Mouse (Mus musculus) adrenal gland, adult (tissue): ENCODE measurements at regions not wholly inside any gene's neighbourhood (a gene's known extent, or its start where the extent isn't known, plus 50 kb on each side); places are given as distances from the start of the nearest gene placed in this dataset.

Experiments used
- DNase-seq, 2 experiments: peaks; one replicate each; pipeline ENCODE4 v3.0.0; 2022 to 2023; ENCODE audit warnings: low spot score in 1 of 2; ENCODE audit not compliant: inconsistent age in 2 of 2

GRCm38 (mm10) chr4:150726136-150726480 is 74.1 kb upstream of the Slc45a1 start:
- no peak for DNase-seq

DNA sequence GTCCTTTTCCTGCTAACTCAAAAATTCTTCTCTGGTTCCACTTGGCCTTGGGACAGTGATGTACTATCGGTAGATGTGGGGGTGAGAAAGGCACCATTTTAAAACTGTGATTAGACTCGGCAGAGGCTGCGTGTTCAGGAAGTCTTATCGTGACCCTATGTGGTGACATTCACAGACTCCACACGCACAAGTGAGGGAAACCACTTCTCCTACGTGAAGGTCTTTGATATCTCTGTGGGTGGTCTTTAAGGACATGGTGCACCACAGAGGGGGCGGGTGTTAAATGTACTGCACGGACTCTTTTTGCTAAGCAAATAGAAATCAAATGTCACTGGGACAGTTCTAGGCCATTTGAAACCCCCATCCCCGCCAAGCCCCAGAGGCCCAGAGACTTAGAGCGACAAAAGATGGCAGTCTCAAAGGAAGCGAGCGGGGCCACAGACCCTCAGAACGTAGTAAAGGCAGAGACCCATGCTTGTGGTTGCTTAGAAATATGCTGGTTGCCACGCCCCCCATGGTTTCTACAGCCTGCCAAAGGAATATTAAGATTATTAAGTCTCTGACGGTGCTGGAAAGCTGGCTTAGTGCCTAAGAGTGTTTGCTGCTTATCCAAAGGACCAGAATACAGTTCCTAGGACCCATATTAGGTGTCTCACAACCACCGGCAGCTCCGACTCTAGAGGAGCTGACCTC is 73.6 kb upstream of the Slc45a1 start:
- DNase-seq = no peak

DNA sequence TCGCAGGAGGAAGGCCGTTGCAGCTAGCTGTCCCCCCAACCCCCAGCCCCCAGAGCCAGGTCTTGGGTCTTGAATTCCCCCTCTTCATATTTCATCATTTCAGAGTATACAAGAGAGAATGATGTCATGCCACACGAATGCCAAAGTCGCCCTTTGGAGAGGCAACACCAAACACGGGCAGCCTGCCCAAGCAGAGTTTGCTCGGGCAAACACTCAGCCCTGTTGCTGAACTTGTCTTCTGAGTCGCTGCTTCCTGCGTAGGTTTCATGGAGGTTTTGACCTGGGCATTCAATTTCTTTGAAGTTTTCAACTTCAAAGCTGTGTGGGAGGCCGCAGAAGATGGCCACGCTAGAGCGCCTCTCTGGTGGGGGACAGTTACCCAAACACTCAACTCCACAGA is 72.8 kb upstream of the Slc45a1 start:
- peak; percentile 68 to 86 for DNase-seq

GRCm38 (mm10) chr4:150721619-150722283 is 69.8 kb upstream of the Slc45a1 start:
- DNase-seq = no peak

- DNase-seq = no peak
Measured at GRCm38 (mm10) chr4:150717866-150718265, 65.9 kb upstream of the Slc45a1 start.

- DNase-seq = no peak
Measured at GRCm38 (mm10) chr4:150715051-150715450, 63.1 kb upstream of the Slc45a1 start.

GRCm38 (mm10) chr4:150713291-150713690 is 61.3 kb upstream of the Slc45a1 start:
- DNase-seq = peak in 1 of 2 experiments; percentile 57

DNA sequence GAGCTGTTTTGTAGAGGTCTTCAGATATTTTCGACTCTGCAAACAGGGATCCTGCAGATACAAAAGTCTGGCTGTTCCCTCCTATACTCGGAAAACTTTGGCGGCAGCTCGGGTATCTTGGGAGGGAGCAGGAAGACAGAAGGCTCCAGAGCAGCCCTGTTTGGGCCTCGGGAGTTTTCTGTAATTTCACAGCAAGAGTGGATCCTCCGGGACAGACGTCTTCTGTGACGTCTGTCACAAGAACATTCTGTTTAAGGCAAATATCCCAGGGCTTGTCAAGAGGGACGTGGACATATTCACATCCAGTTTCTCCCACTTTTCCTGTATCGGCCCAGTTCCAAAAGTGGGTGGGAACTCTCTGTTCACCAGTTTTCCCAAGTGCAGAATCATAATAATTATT is 60.9 kb upstream of the Slc45a1 start:
- no peak for DNase-seq

DNA sequence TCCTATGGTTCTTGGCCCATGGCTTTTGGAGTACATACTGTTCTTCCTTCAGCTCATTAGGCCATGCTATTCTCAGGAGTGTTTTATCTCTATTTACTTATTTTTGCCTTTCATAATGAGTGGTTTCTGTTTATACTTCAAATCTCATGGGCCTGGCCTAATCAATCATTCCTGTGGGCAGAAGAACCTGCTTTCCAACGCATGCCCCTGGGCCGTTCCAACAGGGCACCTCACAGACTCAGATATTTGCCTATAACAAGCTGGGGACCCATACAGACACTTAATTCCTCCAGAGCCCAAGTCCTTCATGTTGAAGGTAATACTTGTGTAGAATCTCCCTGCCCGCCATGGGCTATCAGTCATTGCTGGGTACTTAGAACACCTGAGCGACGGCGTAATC is 59.7 kb upstream of the Slc45a1 start:
- no peak for DNase-seq

DNA sequence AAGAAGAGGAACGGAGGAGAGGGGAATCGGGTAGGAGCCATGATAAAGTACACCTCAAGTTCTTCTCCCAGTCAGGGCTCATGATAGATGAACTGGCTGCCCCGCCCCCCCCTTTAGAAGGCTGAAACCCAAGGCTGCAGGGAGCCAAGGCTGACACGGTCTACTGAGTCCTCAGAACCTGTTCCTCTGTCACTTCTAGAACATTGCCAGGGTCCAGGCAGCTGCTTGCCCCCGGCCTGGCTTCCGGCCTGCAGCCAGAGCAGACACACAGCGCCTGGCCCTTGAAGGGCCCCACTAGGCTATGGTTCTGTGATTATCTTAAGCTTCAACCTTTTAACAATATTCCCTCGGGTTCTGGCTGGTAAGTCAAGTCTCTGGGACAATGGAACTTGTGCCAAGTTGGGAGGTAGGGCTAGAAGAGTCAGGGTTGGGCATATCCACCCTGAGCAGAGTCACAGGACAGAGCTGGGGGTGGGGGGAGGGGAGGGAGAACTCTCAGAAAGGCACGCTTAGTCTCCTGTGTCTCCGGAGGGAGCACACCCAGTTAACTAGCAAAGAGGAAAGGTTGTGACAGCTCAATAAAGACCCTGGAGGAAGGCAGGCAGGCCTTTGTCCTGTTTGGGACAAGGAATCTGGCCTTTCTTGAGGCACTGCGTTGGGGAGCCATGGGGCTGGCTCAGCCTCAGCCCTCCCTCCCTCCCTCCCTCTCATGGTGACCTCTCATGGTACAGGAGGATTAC is 57.6 kb upstream of the Slc45a1 start:
- peak; percentile 40 to 78 for DNase-seq

DNA sequence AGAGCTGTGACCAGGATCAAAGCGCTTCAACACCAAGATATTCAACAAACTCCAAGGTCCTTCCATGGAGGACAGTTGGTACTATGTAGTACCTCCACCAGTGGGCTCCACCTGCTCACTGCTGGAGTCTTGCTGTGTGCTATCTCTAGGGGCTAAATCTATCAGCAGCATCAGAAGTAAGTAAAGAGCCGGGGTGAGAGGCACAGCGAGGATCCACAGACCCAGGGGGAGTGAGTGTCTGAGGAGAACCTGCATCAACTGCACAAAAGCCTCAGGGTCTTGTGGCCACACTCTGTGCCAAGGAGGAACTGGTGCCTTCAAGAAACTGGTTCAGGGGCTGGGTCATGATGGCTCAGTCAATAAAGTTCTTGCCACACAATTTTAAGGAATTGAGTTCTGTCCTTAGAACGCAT is 56.6 kb upstream of the Slc45a1 start:
- DNase-seq = peak; percentile 37 to 73

- DNase-seq = peak; percentile 47 to 77
Measured at GRCm38 (mm10) chr4:150707725-150708571, 56.0 kb upstream of the Slc45a1 start.

GRCm38 (mm10) chr4:150706793-150707724 is 55.1 kb upstream of the Slc45a1 start:
- DNase-seq = peak; percentile 85 to 95

- DNase-seq = peak in 1 of 2 experiments; percentile 55
Measured at GRCm38 (mm10) chr4:150706291-150706690, 54.3 kb upstream of the Slc45a1 start.

DNA sequence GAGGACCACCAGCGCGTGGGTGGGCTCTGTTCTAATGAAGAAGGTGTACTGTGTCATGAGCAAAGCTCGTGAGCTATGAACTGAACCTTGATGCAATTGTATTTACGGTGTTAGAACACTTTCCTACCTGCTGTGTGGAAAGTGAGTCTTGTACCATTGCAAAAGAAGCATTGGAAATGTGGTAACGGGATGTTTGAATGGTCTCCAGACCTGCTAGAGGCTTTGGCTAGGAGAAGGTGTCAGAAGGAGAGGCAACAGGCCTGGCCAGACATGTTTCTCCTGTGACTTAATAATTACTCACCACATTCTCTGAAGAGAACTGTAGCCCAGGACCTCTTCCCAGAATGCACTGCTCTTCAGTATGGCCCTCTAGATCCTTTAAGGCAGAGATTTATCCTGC is 51.3 kb upstream of the Slc45a1 start:
- DNase-seq = peak in 1 of 2 experiments; percentile 51
